Mouse (Mus musculus) embryonic facial prominence, embryonic 12.5 days (tissue): ENCODE results near the gene Cst11. TPM values are rescaled to one million over a fixed set of nuclear protein-coding genes. Genes with fewer than 3 reads are reported as not detected.

Experiments used
- ATAC-seq: fragments of 200-750 bp; cut with Nextera tagmentation; 2 replicates; pipeline ENCODE4 v1.8.0; 2017; ENCODE audit not compliant: insufficient number of reproducible peaks, insufficient read depth, low FRiP score, low TSS enrichment
- H3K27ac ChIP-seq: fragments of 300-500 bp; sonication (generic); 2 replicates; pipeline ENCODE4 v1.5.1; 2016; ENCODE audit warnings: mild to moderate bottlenecking
- H3K27me3 ChIP-seq: fragments of 300-500 bp; sonication (generic); 2 replicates; pipeline ENCODE4 v1.6.1; 2016; ENCODE audit warnings: mild to moderate bottlenecking, moderate library complexity
- H3K36me3 ChIP-seq: fragments of 300-500 bp; sonication (generic); 2 replicates; pipeline ENCODE4 v1.6.1; 2016; ENCODE audit warnings: mild to moderate bottlenecking
- H3K4me1 ChIP-seq: fragments of 300-500 bp; sonication (generic); 2 replicates; pipeline ENCODE4 v1.6.1; 2016
- H3K4me2 ChIP-seq: fragments of 300-500 bp; sonication (generic); replicated peaks from 2 replicates; pipeline ENCODE4 v1.6.1; 2016; ENCODE audit warnings: mild to moderate bottlenecking, moderate library complexity
- H3K4me3 ChIP-seq: fragments of 300-500 bp; sonication (generic); 2 replicates; pipeline ENCODE4 v1.5.1; 2016; ENCODE audit warnings: mild to moderate bottlenecking
- H3K9ac ChIP-seq: fragments of 300-500 bp; sonication (generic); 2 replicates; pipeline ENCODE4 v1.6.1; 2016; ENCODE audit warnings: mild to moderate bottlenecking, moderate library complexity
- H3K9me3 ChIP-seq: fragments of 300-500 bp; sonication (generic); 2 replicates; pipeline ENCODE4 v1.6.1; 2016; ENCODE audit warnings: mild to moderate bottlenecking, moderate library complexity
- WGBS: fragments of 180-500 bp; shearing (Covaris S2); methylation state at CpG from one replicate; pipeline ENCODE4 v1.1.7; 2016; 5-methylcytosine and 5-hydroxymethylcytosine counted together
- polyA plus RNA-seq: library from polyadenylated mRNA; unstranded; fragments of >200 nt; fragmentation: Nextera tagmentation; extraction: Ambion mirVana; gene quantifications from 2 replicates; pipeline ENCODE4 v1.2.1, GENCODE M21; 2016

Gene Cst11
- polyA plus RNA-seq, 1 experiment from 2014 or later, result not detected

DNA sequence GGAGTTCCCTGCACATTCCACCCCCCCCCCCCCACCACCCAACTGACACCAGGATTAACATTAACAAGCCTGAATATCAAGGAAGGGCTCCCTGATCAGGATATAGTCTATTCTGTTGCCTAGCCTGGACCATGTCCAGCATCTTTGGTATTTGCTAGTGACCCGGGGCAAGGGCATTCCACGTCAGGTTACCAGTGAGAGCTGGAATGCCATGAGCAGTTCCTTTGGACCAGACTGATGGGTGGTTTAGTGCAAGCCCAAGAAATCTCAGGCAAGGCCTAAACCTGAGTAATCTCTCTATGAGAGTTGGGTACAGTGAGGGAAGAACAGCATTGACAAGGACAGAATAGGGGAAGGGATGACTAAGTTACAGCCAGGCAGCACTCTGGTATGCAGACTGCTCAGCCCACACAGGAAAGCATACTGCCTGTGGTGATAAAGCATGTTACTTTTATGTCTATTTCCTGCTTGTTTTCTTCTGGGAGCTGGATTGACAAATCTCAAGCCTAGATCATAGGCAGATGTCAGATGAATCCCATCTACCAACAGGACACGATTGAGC lies 27.4 kb downstream of the Cst11 start:
- H3K27me3 ChIP-seq, result no peaks in the 10 kb centered on the region
- no peaks in the 10 kb centered on the region for H3K4me1 ChIP-seq
- WGBS, result 82% methylated on average over 3 of the region's 3 CpGs
- H3K27ac ChIP-seq, result no peak overlapping the region
- no peaks in the 10 kb centered on the region for H3K36me3 ChIP-seq
- H3K4me2 ChIP-seq, result no peak overlapping the region
- no peak overlapping the region for H3K9ac ChIP-seq
- no peak for ATAC-seq
- no peaks in the 10 kb centered on the region for H3K9me3 ChIP-seq
- no peak overlapping the region for H3K4me3 ChIP-seq

DNA sequence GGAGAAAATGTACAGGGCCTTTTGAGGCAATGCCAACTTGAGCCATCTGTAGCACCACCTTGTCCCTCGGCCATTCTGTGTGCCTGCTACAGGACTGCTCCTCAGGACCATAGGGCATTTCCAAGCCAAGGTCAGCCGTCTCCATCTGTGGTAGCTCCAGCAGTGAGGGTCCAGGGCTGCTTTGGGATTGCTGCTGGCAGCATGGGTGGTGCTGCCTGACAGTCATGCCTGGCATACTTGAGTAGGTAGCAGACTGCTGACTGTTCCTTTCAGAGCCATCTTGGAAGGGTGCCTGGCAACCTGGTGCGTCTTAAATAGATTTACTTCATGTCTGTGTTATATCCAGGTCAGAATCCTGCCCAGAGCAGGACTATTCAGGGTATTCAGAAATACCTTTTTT lies 28.3 kb downstream of the Cst11 start:
- WGBS, result 78% methylated on average over 3 of the region's 3 CpGs
- Histone ChIP-seq H3K36me3 (no peaks in the 10 kb centered on the region), H3K4me3 (no peak overlapping the region), H3K9ac (no peak overlapping the region), H3K4me1 (no peaks in the 10 kb centered on the region), H3K27ac (no peak overlapping the region), H3K9me3 (no peaks in the 10 kb centered on the region), H3K27me3 (no peaks in the 10 kb centered on the region), H3K4me2 (no peak overlapping the region)
- ATAC-seq, result no peak

DNA sequence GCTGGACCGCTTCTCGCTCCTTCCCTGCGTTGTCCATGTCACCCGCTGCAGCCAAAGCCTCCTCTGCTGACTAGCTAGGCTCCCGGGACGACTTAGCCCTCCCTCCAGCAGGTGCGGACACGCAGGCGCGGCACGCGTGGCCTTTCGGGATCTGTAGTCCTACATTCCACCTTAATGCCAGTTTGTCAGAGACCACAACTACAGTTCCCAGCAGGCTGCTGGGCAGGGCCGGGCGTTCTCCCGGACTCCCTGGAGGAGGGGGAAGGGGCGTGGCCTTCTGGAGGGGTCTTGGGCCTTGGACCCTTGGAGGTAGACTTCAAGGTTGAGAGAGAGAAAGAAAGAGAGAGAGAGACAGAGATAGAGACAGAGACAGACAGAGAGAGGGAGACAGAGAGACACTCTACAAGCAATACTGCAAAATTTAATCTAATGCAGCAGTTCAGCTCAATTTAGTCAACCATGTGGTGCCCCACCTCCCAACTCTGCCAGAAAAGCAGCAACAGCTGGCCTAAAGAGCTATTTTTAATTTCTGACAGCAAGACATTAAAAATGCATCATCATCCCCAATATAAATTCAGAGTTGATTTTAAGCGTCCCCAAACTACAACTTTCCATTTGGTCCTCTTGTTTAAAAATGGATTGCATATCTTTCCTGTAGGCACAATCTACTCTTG lies 38.8 kb downstream of the Cst11 start, which contains the start of gene Napb:
Gene Napb (minus strand): TSS at position 141 of the 674 bp plus-strand sequence.
- WGBS, result 4% methylated on average over 18 of the region's 18 CpGs
- Histone ChIP-seq H3K27me3 (no peaks in the 10 kb centered on the region), H3K36me3 (no peaks in the 10 kb centered on the region), H3K4me3 (peak within 1 kb of the TSS; percentile 78), H3K9ac (peak within 1 kb of the TSS; percentile 80), H3K4me2 (peak within 1 kb of the TSS; percentile 93), H3K4me1 (peaks cover 12% of the 10 kb centered on the region; the same call in 1 of the 2 replicates), H3K9me3 (peaks cover 5% of the 10 kb centered on the region; the same call in 1 of the 2 replicates), H3K27ac (0 out of 2 replicates have a peak within 1 kb of the TSS, but pooled peaks have one; percentile 30)
- peak; percentile 100 for ATAC-seq

DNA sequence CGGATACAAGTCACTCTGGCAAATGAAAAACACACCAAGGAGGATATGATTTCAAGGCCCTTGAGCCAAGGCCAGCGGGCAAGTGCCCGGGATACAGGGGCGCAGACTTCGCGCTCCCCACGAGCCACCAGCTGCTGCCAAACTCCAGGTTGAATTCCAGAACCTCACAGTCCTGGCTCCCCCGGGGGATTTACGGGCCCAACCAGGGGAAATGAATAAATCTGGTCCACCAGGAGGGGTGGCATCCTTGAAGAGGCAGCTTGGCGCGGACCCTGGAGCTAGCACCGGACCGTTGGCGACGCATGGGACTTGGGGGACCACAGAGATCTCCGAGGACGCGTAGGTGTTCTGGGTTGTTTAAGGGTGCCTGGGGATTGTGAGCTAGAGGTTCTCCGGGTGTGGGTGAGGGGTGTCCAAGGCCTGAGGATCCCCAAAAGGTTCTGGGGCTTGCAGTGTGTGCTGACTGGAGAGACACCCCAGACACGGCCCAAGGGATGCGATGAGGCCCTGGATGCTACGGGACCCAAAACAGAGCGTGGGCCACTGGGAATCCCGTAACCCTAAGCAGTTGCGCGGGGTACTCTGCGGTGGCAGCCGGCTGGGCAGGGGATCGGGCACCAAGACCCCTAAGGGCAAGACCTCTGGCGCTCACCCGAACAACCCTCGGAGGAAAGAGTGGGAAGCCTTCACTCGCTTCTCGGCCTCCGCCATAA lies 39.5 kb downstream of the Cst11 start:
- H3K4me1 ChIP-seq, result peaks cover 12% of the 10 kb centered on the region; the same call in 1 of the 2 replicates
- 0 out of 2 replicates have a peak overlapping the region, but pooled peaks have one; percentile 30 for H3K27ac ChIP-seq
- peaks cover 5% of the 10 kb centered on the region; the same call in 1 of the 2 replicates for H3K9me3 ChIP-seq
- peak; percentile 81; the same call in 1 of the 2 replicates for ATAC-seq
- H3K4me3 ChIP-seq, result peak overlapping the region; percentile 78
- H3K4me2 ChIP-seq, result peak overlapping the region; percentile 93
- under 1% methylated on average over 35 of the region's 35 CpGs for WGBS
- H3K27me3 ChIP-seq, result no peaks in the 10 kb centered on the region
- peak overlapping the region; percentile 80 for H3K9ac ChIP-seq
- H3K36me3 ChIP-seq, result no peaks in the 10 kb centered on the region

DNA sequence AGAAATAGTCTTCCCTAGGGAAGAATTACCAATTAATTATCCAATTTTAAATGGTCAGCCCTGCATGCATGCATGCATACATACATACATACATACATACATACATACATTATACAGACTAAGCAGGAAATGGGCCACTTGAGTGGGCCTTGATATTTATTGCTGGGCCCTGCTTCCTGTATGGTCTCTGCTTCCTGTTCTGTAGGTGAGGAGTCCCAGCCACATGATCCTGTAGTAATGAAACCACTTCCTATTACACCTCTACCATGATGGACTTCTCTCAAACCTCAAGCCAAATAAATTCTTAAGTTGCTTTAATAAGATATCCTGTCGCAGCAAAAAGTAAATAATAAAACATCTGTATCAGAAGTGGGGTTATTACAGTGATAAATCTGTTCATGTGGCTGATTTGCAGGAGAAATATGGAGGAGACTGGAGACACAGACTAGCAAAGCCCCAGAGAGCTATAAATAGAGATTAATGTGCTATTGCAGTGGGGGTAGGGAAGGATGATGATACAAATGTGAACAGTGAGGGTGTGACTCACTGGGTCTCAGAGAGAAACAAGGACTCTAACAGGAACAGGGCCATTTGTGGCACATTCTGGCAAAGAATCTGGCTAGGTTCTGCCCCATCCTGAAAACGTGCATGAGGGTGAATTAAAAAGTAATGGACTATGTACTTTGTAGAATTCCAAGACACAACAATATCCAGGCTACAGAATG lies 51.9 kb downstream of the Cst11 start:
- Histone ChIP-seq H3K4me3 (no peak overlapping the region), H3K27me3 (no peaks in the 10 kb centered on the region), H3K4me2 (no peak overlapping the region), H3K36me3 (no peaks in the 10 kb centered on the region), H3K27ac (no peak overlapping the region), H3K9ac (no peak overlapping the region), H3K9me3 (no peaks in the 10 kb centered on the region), H3K4me1 (no peaks in the 10 kb centered on the region)
- 84% methylated on average over 2 of the region's 2 CpGs for WGBS
- no peak for ATAC-seq

Other genes starting within 250 kb of the Cst11 start
- gene Nxt1, start 98.9 kb downstream of the Cst11 start, polyA plus RNA-seq, result 100 and 103 TPM in 2 replicates
- 23.1 and 25.1 TPM in 2 replicates for gene Gzf1, start 90.5 kb downstream of the Cst11 start, polyA plus RNA-seq
- 7.1 and 7.6 TPM in 2 replicates for gene Napb, start 39.0 kb downstream of the Cst11 start, polyA plus RNA-seq
- gene Cstl1, start 21.1 kb downstream of the Cst11 start, polyA plus RNA-seq, result not detected in 2 replicates
- gene 8030411F24Rik, start 10.5 kb upstream of the Cst11 start, polyA plus RNA-seq, result not detected in 2 replicates
- gene Cst12, start 17.9 kb upstream of the Cst11 start, polyA plus RNA-seq, result not detected in 2 replicates
- gene Cst8, start 27.3 kb upstream of the Cst11 start, polyA plus RNA-seq, result not detected in 2 replicates
- not detected in 2 replicates for gene Cst13, start 48.6 kb upstream of the Cst11 start, polyA plus RNA-seq
- gene Cst9, start 63.6 kb upstream of the Cst11 start, polyA plus RNA-seq, result not detected in 2 replicates
- gene 9230104L09Rik, start 93.5 kb upstream of the Cst11 start, polyA plus RNA-seq, result not detected in 2 replicates
- gene Cst3, start 104.2 kb upstream of the Cst11 start, polyA plus RNA-seq, result 321 and 339 TPM in 2 replicates
- gene Gm1330, start 231.8 kb upstream of the Cst11 start, polyA plus RNA-seq, result not detected in 2 replicates
- gene Gm10750, start 245.7 kb upstream of the Cst11 start, polyA plus RNA-seq, result not detected in 2 replicates